Mouse (Mus musculus): ENCODE measurements around the gene Mb21d2.

DNA sequence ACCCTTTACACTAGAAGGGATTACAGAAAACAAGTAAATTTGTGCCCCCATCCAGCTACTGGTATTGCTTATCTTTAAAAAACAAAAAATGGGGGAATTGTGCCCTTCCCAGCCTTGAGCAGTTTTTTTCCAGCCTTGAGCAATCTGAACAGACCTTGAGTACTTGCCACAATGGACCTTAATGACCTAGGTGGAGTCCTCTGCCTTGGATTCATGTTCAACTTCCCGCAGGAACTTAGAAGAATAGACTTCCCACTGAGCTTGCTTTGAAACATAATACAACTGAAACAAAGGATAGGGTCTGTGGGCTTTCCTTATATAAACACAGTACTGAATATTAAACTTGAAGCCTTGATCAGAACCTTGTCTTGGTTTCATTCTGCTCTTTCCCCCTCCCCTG lies 116.2 kb downstream of the Mb21d2 start:
- TF ChIP-seq CTCF (IDR thresholded peaks at IDR 0.05; ENCODE audit: extremely low read depth, insufficient read depth, low read length) (no peak), POLR2A (IDR thresholded peaks at IDR 0.05; ENCODE audit: extremely low read depth, insufficient read depth, low read length) (no peak)

Data from cortical plate, adult 2 months (tissue).